Mouse (Mus musculus): ENCODE results near the gene 4930544G11Rik.

Gene 4930544G11Rik

GRCm38 (mm10) chr6:65952309-65952708, at the start of gene 4930544G11Rik:
TSS of gene 4930544G11Rik (plus strand) at chr6:65952609.
- DNase-seq = no peak

DNA sequence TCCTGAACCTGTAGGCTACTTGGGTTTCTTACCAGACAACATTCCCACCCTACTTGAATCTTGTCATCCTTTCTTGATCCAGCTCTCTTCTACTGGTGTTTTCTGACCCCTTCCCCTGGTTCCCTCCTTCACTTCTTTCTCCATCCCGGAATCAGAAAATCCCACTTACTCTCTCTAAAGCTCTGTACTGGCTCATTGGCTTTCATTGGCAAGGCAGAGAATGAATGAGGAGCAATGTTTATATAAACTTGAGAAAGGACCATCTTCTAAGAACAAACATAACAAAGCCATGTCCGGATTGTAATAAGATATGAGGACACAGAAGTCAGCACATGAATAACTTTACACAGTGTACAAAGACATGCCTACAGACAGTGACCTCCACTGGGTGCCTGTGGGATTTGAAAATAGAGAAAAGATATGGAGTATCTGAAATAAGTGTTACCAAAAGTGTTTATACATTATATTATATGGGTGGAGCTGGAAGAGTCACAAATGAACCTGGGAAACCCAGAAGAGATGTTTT, 45.7 kb upstream of the 4930544G11Rik start:
- no peak for DNase-seq

DNA sequence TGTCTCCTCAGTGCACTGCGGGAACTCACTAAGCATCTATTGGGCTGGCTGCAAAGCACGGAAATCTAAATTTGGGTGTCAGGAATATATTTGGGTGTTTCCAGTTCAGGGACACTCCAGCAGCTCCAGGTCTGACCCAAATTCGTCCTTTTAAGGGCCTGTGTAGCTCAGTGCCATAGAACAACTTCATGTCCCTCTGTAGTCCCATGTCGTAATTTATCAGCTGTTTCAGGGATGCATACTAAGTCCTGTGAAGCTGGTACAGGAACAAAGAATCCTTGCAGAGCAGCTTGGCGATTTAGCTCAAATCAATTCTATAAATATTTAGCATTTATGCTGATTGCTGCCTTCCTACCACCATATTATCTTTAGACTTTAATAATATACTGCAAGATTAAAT, 37.0 kb upstream of the 4930544G11Rik start:
- no peak for DNase-seq

GRCm38 (mm10) chr6:65921703-65922102, 30.7 kb upstream of the 4930544G11Rik start:
- DNase-seq = no peak

DNA sequence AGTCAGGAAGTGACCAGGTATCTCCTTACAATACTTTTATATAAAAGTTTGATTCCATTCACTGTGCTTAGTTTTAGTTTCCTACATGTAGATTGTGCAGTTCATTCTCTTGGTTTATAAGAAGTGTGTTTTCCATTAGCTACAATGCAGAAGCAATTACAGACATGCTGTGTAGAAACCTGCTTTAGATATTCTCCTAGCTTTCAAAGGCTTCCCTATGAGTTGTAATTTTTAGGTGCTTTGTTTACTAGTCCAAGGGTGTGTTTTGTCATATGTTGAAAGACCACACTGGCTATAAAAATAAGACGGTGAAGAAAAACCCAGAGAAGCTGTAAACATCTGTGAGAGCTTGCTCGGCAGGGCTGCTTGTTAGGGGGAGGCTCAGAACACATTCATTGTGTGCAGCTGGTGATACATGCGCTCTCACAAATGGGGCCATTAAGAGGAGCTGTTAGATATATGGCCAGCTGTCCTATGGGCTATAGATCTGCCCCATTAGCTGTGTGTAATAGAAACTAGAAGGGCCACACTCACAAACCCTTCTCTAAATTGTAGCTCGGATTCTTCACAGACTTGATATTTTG, 28.8 kb upstream of the 4930544G11Rik start:
- DNase-seq = no peak

GRCm38 (mm10) chr6:65925737-65926333, 26.6 kb upstream of the 4930544G11Rik start:
- DNase-seq = no peak

GRCm38 (mm10) chr6:65930523-65930922, 21.9 kb upstream of the 4930544G11Rik start:
- DNase-seq = no peak

DNA sequence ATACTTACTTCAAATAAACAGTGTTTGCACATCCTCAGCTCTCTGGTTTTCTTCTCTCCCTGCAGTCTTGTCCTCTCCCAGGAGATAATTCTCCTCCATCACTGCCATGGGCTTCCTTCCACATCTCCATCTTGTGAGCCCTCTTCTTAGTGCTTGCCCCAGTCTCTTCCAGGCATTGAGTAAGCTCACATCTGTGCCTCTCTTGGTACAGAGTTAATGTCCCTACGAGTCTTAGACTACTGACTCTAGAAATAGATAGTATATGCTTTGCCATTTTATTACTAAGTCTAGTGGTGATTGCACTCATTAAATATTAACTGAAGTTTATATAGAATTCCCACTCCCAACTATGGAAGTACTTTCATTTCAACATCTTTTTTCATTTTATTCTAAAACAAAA, 19.6 kb upstream of the 4930544G11Rik start:
- DNase-seq = no peak

DNA sequence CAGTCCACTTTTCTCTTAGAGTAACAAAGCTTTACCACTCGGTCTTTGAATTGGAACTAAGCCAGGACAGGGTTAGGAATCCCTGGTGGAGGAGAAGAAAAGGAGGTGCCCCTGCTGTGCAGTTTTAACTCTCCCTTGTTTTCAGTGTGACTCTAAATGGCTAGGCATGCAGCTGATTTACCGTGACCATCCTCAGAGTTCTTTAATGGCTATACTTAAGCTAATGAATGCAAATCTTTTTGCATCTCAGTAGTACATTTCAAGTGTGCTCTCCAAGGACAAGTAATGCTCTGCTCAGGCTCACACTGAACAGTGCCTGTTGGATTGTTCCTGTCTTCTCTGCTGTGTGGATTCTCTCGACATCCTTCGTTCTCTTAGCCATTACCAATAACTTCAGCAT, 19.2 kb upstream of the 4930544G11Rik start:
- no peak for DNase-seq

GRCm38 (mm10) chr6:65935566-65936281, 16.7 kb upstream of the 4930544G11Rik start:
- no peak for DNase-seq

DNA sequence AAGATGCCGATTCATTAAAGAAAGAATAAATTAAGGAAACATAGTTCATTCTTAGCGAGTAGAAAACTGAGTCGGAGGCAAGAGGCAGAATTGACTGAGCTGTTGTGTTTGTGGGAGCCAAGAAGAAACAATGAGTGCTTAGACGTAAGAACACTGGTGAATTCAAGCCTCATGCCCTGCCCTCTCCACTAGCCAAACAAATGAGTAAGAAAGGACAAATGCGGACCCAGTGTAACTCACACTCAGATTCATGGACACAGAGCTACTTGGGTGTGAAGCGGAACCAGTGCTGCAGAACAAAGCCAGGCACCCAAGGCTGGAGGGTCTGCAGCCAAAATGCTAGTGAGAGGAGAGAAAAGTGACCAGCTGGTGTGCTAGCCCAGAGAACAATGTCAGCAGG, 1.9 kb upstream of the 4930544G11Rik start:
- no peak for DNase-seq

- DNase-seq = no peak
These were observed 17.1 kb downstream of the 4930544G11Rik start for GRCm38 (mm10) chr6:65969386-65970111.

GRCm38 (mm10) chr6:65970410-65970809, 18.0 kb downstream of the 4930544G11Rik start:
- DNase-seq = no peak

- no peak for DNase-seq
These were observed 39.7 kb downstream of the 4930544G11Rik start for GRCm38 (mm10) chr6:65992081-65992480.

GRCm38 (mm10) chr6:65998343-65998742, 45.9 kb downstream of the 4930544G11Rik start:
- DNase-seq = no peak

Data from B cell, adult 2 months (primary cell).